Mouse (Mus musculus): ENCODE measurements at regions not wholly inside any gene's neighbourhood (a gene's known extent, or its start where the extent isn't known, plus 50 kb on each side); places are given as distances from the start of the nearest gene placed in this dataset.

- no peaks in the 10 kb centered on the region for H3K36me3 ChIP-seq (replicated peaks)
- H3K27me3 ChIP-seq (ENCODE audit: insufficient read depth, low read length) = no peaks in the 10 kb centered on the region
- ATAC-seq (ENCODE audit: extremely low read depth, insufficient number of reproducible peaks, low FRiP score, poor library complexity, severe bottlenecking) (no peak), DNase-seq (ENCODE audit: low spot score) (no peak)
- no peaks in the 10 kb centered on the region for H3K9me3 ChIP-seq (replicated peaks)
- no peaks in the 10 kb centered on the region for H3K4me1 ChIP-seq (ENCODE audit: insufficient read depth, low read depth, low read length)
- TF ChIP-seq POLR2AphosphoS5 (IDR thresholded peaks at IDR 0.05; ENCODE audit: insufficient replicate concordance, low read depth, low read length) = no peak
- no peak for TF ChIP-seq GATA1 (IDR thresholded peaks at IDR 0.05; ENCODE audit: borderline replicate concordance, low read length)
- TF ChIP-seq CTCF (IDR thresholded peaks at IDR 0.05; ENCODE audit: low read depth, low read length) = no peak
- no peak for TF ChIP-seq TAL1 (conservative IDR thresholded peaks at IDR 0.05; ENCODE audit: low read depth, low read length)
- no peak for TF ChIP-seq GATA2 (IDR thresholded peaks at IDR 0.05; ENCODE audit: borderline replicate concordance, low read depth, low read length)
- H3K4me3 ChIP-seq (ENCODE audit: low read depth, low read length) = no peak overlapping the region
These were observed 94.3 kb downstream of the Gm5447 start for GRCm38 (mm10) chr13:31068343-31068742.

GRCm38 (mm10) chr13:31076541-31076940, 102.5 kb downstream of the Gm5447 start:
- TF ChIP-seq CTCF (IDR thresholded peaks at IDR 0.05; ENCODE audit: low read depth, low read length) = no peak
- no peak for TF ChIP-seq GATA2 (IDR thresholded peaks at IDR 0.05; ENCODE audit: borderline replicate concordance, low read depth, low read length)
- no peak for TF ChIP-seq GATA1 (IDR thresholded peaks at IDR 0.05; ENCODE audit: borderline replicate concordance, low read length)
- TF ChIP-seq TAL1 (conservative IDR thresholded peaks at IDR 0.05; ENCODE audit: low read depth, low read length) = no peak
- no peak for TF ChIP-seq POLR2AphosphoS5 (IDR thresholded peaks at IDR 0.05; ENCODE audit: insufficient replicate concordance, low read depth, low read length)
- H3K36me3 ChIP-seq (replicated peaks) = no peaks in the 10 kb centered on the region
- no peak for DNase-seq (ENCODE audit: low spot score)
- no peaks in the 10 kb centered on the region for H3K9me3 ChIP-seq (replicated peaks)
- ATAC-seq (ENCODE audit: extremely low read depth, insufficient number of reproducible peaks, low FRiP score, poor library complexity, severe bottlenecking) = no peak
- no peaks in the 10 kb centered on the region for H3K4me1 ChIP-seq (ENCODE audit: insufficient read depth, low read depth, low read length)
- H3K27me3 ChIP-seq (ENCODE audit: insufficient read depth, low read length) = peaks cover 5% of the 10 kb centered on the region; the same call in 1 of the 2 replicates
- no peak overlapping the region for H3K4me3 ChIP-seq (ENCODE audit: low read depth, low read length)

- Histone ChIP-seq H3K9me3 (replicated peaks) (no peaks in the 10 kb centered on the region), H3K4me1 (ENCODE audit: insufficient read depth, low read depth, low read length) (no peaks in the 10 kb centered on the region), H3K4me3 (ENCODE audit: low read depth, low read length) (no peak overlapping the region), H3K36me3 (replicated peaks) (no peaks in the 10 kb centered on the region), H3K27me3 (ENCODE audit: insufficient read depth, low read length) (peaks cover 3% of the 10 kb centered on the region; the same call in 1 of the 2 replicates)
- DNase-seq (ENCODE audit: low spot score) (no peak), ATAC-seq (ENCODE audit: extremely low read depth, insufficient number of reproducible peaks, low FRiP score, poor library complexity, severe bottlenecking) (no peak)
- TF ChIP-seq POLR2AphosphoS5 (IDR thresholded peaks at IDR 0.05; ENCODE audit: insufficient replicate concordance, low read depth, low read length) (no peak), GATA1 (IDR thresholded peaks at IDR 0.05; ENCODE audit: borderline replicate concordance, low read length) (no peak), TAL1 (conservative IDR thresholded peaks at IDR 0.05; ENCODE audit: low read depth, low read length) (no peak), GATA2 (IDR thresholded peaks at IDR 0.05; ENCODE audit: borderline replicate concordance, low read depth, low read length) (no peak), CTCF (IDR thresholded peaks at IDR 0.05; ENCODE audit: low read depth, low read length) (no peak)
These were observed 104.7 kb downstream of the Gm5447 start for GRCm38 (mm10) chr13:31078751-31079150.

- H3K9me3 ChIP-seq (replicated peaks) = no peaks in the 10 kb centered on the region
- no peaks in the 10 kb centered on the region for H3K4me1 ChIP-seq (ENCODE audit: insufficient read depth, low read depth, low read length)
- H3K36me3 ChIP-seq (replicated peaks) = no peaks in the 10 kb centered on the region
- no peak for ATAC-seq (ENCODE audit: extremely low read depth, insufficient number of reproducible peaks, low FRiP score, poor library complexity, severe bottlenecking)
- DNase-seq (ENCODE audit: low spot score) = no peak
- peaks cover 3% of the 10 kb centered on the region; the same call in 1 of the 2 replicates for H3K27me3 ChIP-seq (ENCODE audit: insufficient read depth, low read length)
- H3K4me3 ChIP-seq (ENCODE audit: low read depth, low read length) = no peak overlapping the region
- TF ChIP-seq GATA2 (IDR thresholded peaks at IDR 0.05; ENCODE audit: borderline replicate concordance, low read depth, low read length) = no peak
- no peak for TF ChIP-seq GATA1 (IDR thresholded peaks at IDR 0.05; ENCODE audit: borderline replicate concordance, low read length)
- TF ChIP-seq TAL1 (conservative IDR thresholded peaks at IDR 0.05; ENCODE audit: low read depth, low read length) = no peak
- TF ChIP-seq CTCF (IDR thresholded peaks at IDR 0.05; ENCODE audit: low read depth, low read length) = no peak
- TF ChIP-seq POLR2AphosphoS5 (IDR thresholded peaks at IDR 0.05; ENCODE audit: insufficient replicate concordance, low read depth, low read length) = no peak
These were observed 106.2 kb downstream of the Gm5447 start for GRCm38 (mm10) chr13:31080215-31080614.

- Histone ChIP-seq H3K4me3 (ENCODE audit: low read depth, low read length) (no peak overlapping the region), H3K27me3 (ENCODE audit: insufficient read depth, low read length) (no peaks in the 10 kb centered on the region), H3K36me3 (replicated peaks) (no peaks in the 10 kb centered on the region), H3K4me1 (ENCODE audit: insufficient read depth, low read depth, low read length) (no peaks in the 10 kb centered on the region), H3K9me3 (replicated peaks) (no peaks in the 10 kb centered on the region)
- ATAC-seq (ENCODE audit: extremely low read depth, insufficient number of reproducible peaks, low FRiP score, poor library complexity, severe bottlenecking) = no peak
- peak; percentile 11 for DNase-seq (ENCODE audit: low spot score)
- TF ChIP-seq GATA2 (IDR thresholded peaks at IDR 0.05; ENCODE audit: borderline replicate concordance, low read depth, low read length) (no peak), CTCF (IDR thresholded peaks at IDR 0.05; ENCODE audit: low read depth, low read length) (peak; percentile 37; the same call in 1 of the 2 replicates)
These were observed 108.6 kb downstream of the Gm5447 start for GRCm38 (mm10) chr13:31082448-31083140.

GRCm38 (mm10) chr13:31101051-31101450, 127.0 kb downstream of the Gm5447 start:
- Histone ChIP-seq H3K36me3 (replicated peaks) (no peaks in the 10 kb centered on the region), H3K9me3 (replicated peaks) (no peaks in the 10 kb centered on the region), H3K27me3 (ENCODE audit: insufficient read depth, low read length) (0 out of 2 replicates have a peak, but pooled peaks cover 3% of the 10 kb centered on the region), H3K4me3 (ENCODE audit: low read depth, low read length) (no peak overlapping the region), H3K4me1 (ENCODE audit: insufficient read depth, low read depth, low read length) (no peaks in the 10 kb centered on the region)
- no peak for DNase-seq (ENCODE audit: low spot score)
- no peak for ATAC-seq (ENCODE audit: extremely low read depth, insufficient number of reproducible peaks, low FRiP score, poor library complexity, severe bottlenecking)
- TF ChIP-seq CTCF (IDR thresholded peaks at IDR 0.05; ENCODE audit: low read depth, low read length) (no peak), GATA2 (IDR thresholded peaks at IDR 0.05; ENCODE audit: borderline replicate concordance, low read depth, low read length) (no peak), GATA1 (IDR thresholded peaks at IDR 0.05; ENCODE audit: borderline replicate concordance, low read length) (no peak), POLR2AphosphoS5 (IDR thresholded peaks at IDR 0.05; ENCODE audit: insufficient replicate concordance, low read depth, low read length) (no peak), TAL1 (conservative IDR thresholded peaks at IDR 0.05; ENCODE audit: low read depth, low read length) (no peak)
